Mouse (Mus musculus) neural tube, embryonic 12.5 days (tissue): ENCODE results near the gene Nr2c2ap. TPM values are rescaled to one million over a fixed set of nuclear protein-coding genes. Genes with fewer than 3 reads are reported as not detected.

Source experiments
- ATAC-seq: fragments of 200-750 bp; cut with Nextera tagmentation; 2 replicates; pipeline ENCODE4 v1.8.0; 2017; ENCODE audit warnings: low read depth, mild to moderate bottlenecking, moderate TSS enrichment, moderate library complexity; ENCODE audit not compliant: low FRiP score
- H3K27ac ChIP-seq: fragments of 300-500 bp; sonication (generic); 2 replicates; pipeline ENCODE4 v1.5.1; 2016
- H3K27me3 ChIP-seq: fragments of 300-500 bp; sonication (generic); replicated peaks from 2 replicates; pipeline ENCODE4 v1.6.1; 2016; ENCODE audit warnings: mild to moderate bottlenecking
- H3K36me3 ChIP-seq: fragments of 300-500 bp; sonication (generic); 2 replicates; pipeline ENCODE4 v1.6.1; 2016; ENCODE audit warnings: mild to moderate bottlenecking
- H3K4me1 ChIP-seq: fragments of 300-500 bp; sonication (generic); 2 replicates; pipeline ENCODE4 v1.6.1; 2016
- H3K4me2 ChIP-seq: fragments of 300-500 bp; sonication (generic); replicated peaks from 2 replicates; pipeline ENCODE4 v1.6.1; 2016; ENCODE audit warnings: mild to moderate bottlenecking
- H3K4me3 ChIP-seq: fragments of 300-500 bp; sonication (generic); 2 replicates; pipeline ENCODE4 v1.5.1; 2016
- H3K9ac ChIP-seq: fragments of 300-500 bp; sonication (generic); 2 replicates; pipeline ENCODE4 v1.6.1; 2016; ENCODE audit warnings: mild to moderate bottlenecking
- H3K9me3 ChIP-seq: fragments of 300-500 bp; sonication (generic); 2 replicates; pipeline ENCODE4 v1.6.1; 2016; ENCODE audit warnings: mild to moderate bottlenecking
- WGBS: fragments of 180-500 bp; shearing (Covaris S2); methylation state at CpG from one replicate; pipeline ENCODE4 v1.1.7; 2016; 5-methylcytosine and 5-hydroxymethylcytosine counted together
- microRNA-seq: library from miRNA; unstranded; fragments of <30 nt; microRNA quantifications from one replicate; pipeline ENCODE4, GENCODE M21; 2017
- polyA plus RNA-seq: library from polyadenylated mRNA; unstranded; fragments of >200 nt; fragmentation: Nextera tagmentation; extraction: Ambion mirVana; gene quantifications from 2 replicates; pipeline ENCODE4 v1.2.1, GENCODE M21; 2016

Gene Nr2c2ap
- polyA plus RNA-seq, 1 experiment from 2014 or later: 32.0 TPM

- H3K4me2 ChIP-seq: peak overlapping the region; percentile 61; the same call in 1 of the 2 replicates
- no peaks in the 10 kb centered on the region for H3K9me3 ChIP-seq
- H3K4me3 ChIP-seq: no peak overlapping the region
- 85% methylated on average over 5 of the region's 5 CpGs for whole genome bisulfite sequencing
- peaks cover 20% of the 10 kb centered on the region for H3K4me1 ChIP-seq
- H3K36me3 ChIP-seq: peaks cover 21% of the 10 kb centered on the region
- no peaks in the 10 kb centered on the region for H3K27me3 ChIP-seq
- ATAC-seq: no peak
- H3K27ac ChIP-seq: no peak overlapping the region
- no peak overlapping the region for H3K9ac ChIP-seq
Measured at GRCm38 (mm10) chr8:70173320-70173719, 42.2 kb downstream of the Nr2c2ap start.

DNA sequence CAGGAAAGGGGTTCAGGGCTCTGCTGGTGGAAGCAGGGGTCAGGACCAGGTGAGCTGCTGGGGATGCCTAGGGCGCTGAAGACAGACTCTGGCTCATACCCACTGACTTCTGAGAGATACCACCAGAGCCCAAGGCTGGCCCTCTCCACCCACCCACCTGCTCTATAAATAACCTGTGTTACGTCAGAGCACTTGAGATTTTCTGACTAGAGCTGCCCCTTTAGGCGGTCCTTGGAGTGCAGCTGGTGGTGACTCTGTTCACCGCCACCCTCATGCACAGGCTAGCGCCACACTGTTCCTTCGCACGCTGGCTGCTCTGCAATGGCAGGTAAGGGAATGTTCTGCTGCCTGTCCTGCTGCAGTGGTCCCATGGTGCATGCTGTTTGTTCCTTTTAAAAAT lies 42.9 kb downstream of the Nr2c2ap start:
- Histone ChIP-seq H3K9me3 (no peaks in the 10 kb centered on the region), H3K9ac (0 out of 2 replicates have a peak overlapping the region, but pooled peaks have one; percentile 5), H3K4me1 (peaks cover 20% of the 10 kb centered on the region), H3K36me3 (peaks cover 26% of the 10 kb centered on the region), H3K27me3 (no peaks in the 10 kb centered on the region), H3K27ac (no peak overlapping the region), H3K4me2 (0 out of 2 replicates have a peak overlapping the region, but pooled peaks have one; percentile 22), H3K4me3 (no peak overlapping the region)
- WGBS: 92% methylated on average over 7 of the region's 7 CpGs
- no peak for ATAC-seq

DNA sequence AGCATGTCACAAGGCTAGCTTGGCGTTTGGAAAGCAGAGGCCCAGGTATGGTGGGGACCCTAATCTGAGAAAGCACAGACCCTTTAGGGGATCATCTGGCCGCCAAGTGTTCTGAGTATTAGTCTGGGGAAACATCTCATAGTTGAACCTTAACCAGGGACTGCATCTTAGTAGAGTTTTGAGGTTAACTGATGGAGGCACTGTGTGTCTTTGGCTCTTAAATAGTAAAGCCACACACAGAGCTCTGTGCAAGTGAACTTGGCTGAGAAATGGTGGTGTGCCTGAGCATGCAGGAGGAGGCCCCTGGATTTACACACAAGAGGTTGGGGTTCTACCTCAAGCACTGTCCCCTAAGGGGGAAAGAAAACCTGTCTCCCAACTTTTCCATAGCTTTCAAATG lies 47.1 kb downstream of the Nr2c2ap start:
- no peaks in the 10 kb centered on the region for H3K9me3 ChIP-seq
- peaks cover 13% of the 10 kb centered on the region for H3K4me1 ChIP-seq
- H3K36me3 ChIP-seq: peaks cover 55% of the 10 kb centered on the region
- WGBS: 84% methylated on average over 2 of the region's 2 CpGs
- H3K9ac ChIP-seq: no peak overlapping the region
- no peak overlapping the region for H3K4me2 ChIP-seq
- H3K27ac ChIP-seq: no peak overlapping the region
- no peak overlapping the region for H3K4me3 ChIP-seq
- no peak for ATAC-seq
- H3K27me3 ChIP-seq: no peaks in the 10 kb centered on the region

DNA sequence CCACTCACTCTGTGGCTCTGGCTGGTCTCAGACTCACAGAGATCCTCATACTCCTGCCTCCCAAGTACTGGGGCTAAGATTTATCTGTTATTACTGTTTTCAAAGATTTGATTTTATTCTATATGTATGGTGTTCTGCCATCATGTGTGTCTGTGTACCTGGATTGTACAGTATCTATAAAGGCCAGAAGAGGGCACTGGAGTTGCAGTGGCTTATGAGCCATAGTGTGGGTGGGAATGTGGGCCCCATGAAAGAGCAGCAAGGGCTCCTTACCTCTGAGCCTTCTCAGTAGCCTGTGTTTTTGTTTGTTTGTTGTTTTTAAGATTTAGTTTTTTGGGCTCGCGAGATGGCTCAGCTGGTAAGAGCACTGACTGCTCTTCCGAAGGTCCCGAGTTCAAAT lies 47.9 kb downstream of the Nr2c2ap start:
- H3K27ac ChIP-seq: no peak overlapping the region
- WGBS: 97% methylated on average over 4 of the region's 4 CpGs
- H3K4me2 ChIP-seq: no peak overlapping the region
- no peaks in the 10 kb centered on the region for H3K9me3 ChIP-seq
- peaks cover 59% of the 10 kb centered on the region for H3K36me3 ChIP-seq
- no peak overlapping the region for H3K9ac ChIP-seq
- peaks cover 7% of the 10 kb centered on the region for H3K4me1 ChIP-seq
- H3K4me3 ChIP-seq: no peak overlapping the region
- no peak for ATAC-seq
- H3K27me3 ChIP-seq: no peaks in the 10 kb centered on the region

GRCm38 (mm10) chr8:70181212-70181902 lies 50.2 kb downstream of the Nr2c2ap start:
- no peak overlapping the region for H3K4me3 ChIP-seq
- ATAC-seq: no peak
- no peak overlapping the region for H3K4me2 ChIP-seq
- no peak overlapping the region for H3K27ac ChIP-seq
- 69% methylated on average over 16 of the region's 16 CpGs for WGBS
- H3K27me3 ChIP-seq: no peaks in the 10 kb centered on the region
- H3K36me3 ChIP-seq: peaks cover 53% of the 10 kb centered on the region
- H3K9me3 ChIP-seq: no peaks in the 10 kb centered on the region
- H3K4me1 ChIP-seq: no peaks in the 10 kb centered on the region
- no peak overlapping the region for H3K9ac ChIP-seq

DNA sequence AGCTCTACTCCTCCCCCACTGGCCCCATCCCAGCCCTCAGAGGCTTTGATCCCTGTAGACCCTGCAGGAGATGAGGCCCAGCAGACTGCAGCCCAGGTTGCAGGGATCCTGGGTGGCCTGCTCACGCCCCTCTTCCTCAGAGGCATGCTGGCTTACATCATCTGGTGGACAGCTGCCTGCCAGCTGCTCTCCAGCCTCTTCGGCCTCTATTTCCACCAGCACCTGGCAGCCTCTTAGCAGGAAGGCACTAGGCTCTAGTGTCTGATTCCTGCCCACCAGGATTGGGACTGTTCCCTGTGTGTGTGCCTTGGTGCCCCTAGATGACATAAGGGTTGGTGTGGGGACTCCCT lies 50.7 kb downstream of the Nr2c2ap start:
- H3K9ac ChIP-seq: no peak overlapping the region
- H3K9me3 ChIP-seq: no peaks in the 10 kb centered on the region
- H3K36me3 ChIP-seq: peaks cover 49% of the 10 kb centered on the region
- H3K4me1 ChIP-seq: no peaks in the 10 kb centered on the region
- WGBS: 47% methylated on average over 2 of the region's 2 CpGs
- H3K4me3 ChIP-seq: no peak overlapping the region
- no peak for ATAC-seq
- no peak overlapping the region for H3K27ac ChIP-seq
- H3K4me2 ChIP-seq: no peak overlapping the region
- no peaks in the 10 kb centered on the region for H3K27me3 ChIP-seq

GRCm38 (mm10) chr8:70183194-70183593 lies 52.1 kb downstream of the Nr2c2ap start:
- Histone ChIP-seq H3K4me2 (no peak overlapping the region), H3K27ac (no peak overlapping the region), H3K9ac (no peak overlapping the region), H3K9me3 (no peaks in the 10 kb centered on the region), H3K36me3 (peaks cover 40% of the 10 kb centered on the region), H3K4me3 (no peak overlapping the region), H3K27me3 (no peaks in the 10 kb centered on the region), H3K4me1 (no peaks in the 10 kb centered on the region)
- WGBS: 88% methylated on average over 4 of the region's 4 CpGs
- ATAC-seq: no peak

Small RNA genes lying within 50 kb of the gene (microRNA-seq; reads per million reads assigned to microRNA genes)
- gene Mir7066: 2.4 reads per million, percentile 4 among the genes with 10 or more reads in this experiment

Other genes starting within 250 kb of the Nr2c2ap start
- gene Cilp2, start 243.6 kb upstream of the Nr2c2ap start, polyA plus RNA-seq: 1.4 TPM in 2 replicates
- gene Tssk6, start 229.1 kb upstream of the Nr2c2ap start, polyA plus RNA-seq: 4.1 and 4.3 TPM in 2 replicates
- 162 and 171 TPM in 2 replicates for gene Ndufa13, start 228.8 kb upstream of the Nr2c2ap start, polyA plus RNA-seq
- gene Yjefn3, start 228.6 kb upstream of the Nr2c2ap start, polyA plus RNA-seq: 8.4 and 9.8 TPM in 2 replicates
- 61.3 and 66.9 TPM in 2 replicates for gene Gatad2a, start 134.9 kb upstream of the Nr2c2ap start, polyA plus RNA-seq
- gene Mau2, start 88.6 kb upstream of the Nr2c2ap start, polyA plus RNA-seq: 70.4 and 70.9 TPM in 2 replicates
- 56.4 and 57.0 TPM in 2 replicates for gene Sugp1, start 88.5 kb upstream of the Nr2c2ap start, polyA plus RNA-seq
- gene Tm6sf2, start 58.4 kb upstream of the Nr2c2ap start, polyA plus RNA-seq: 1.2 and 1.7 TPM in 2 replicates
- 0.33 and 0.50 TPM in 2 replicates for gene Hapln4, start 47.9 kb upstream of the Nr2c2ap start, polyA plus RNA-seq
- gene Ncan, start 10.5 kb upstream of the Nr2c2ap start, polyA plus RNA-seq: 88.8 and 93.9 TPM in 2 replicates
- 16.5 and 17.2 TPM in 2 replicates for gene Rfxank, start 7.8 kb downstream of the Nr2c2ap start, polyA plus RNA-seq
- 44.9 and 49.1 TPM in 2 replicates for gene Borcs8, start 8.2 kb downstream of the Nr2c2ap start, polyA plus RNA-seq
- 0.29 and 0.38 TPM in 2 replicates for gene Mef2b, start 8.4 kb downstream of the Nr2c2ap start, polyA plus RNA-seq
- gene Tmem161a, start 41.0 kb downstream of the Nr2c2ap start, polyA plus RNA-seq: 55.7 and 58.6 TPM in 2 replicates
- gene Slc25a42, start 81.0 kb downstream of the Nr2c2ap start, polyA plus RNA-seq: 4.1 and 4.9 TPM in 2 replicates
- gene Sugp2, start 102.9 kb downstream of the Nr2c2ap start, polyA plus RNA-seq: 68.0 and 68.2 TPM in 2 replicates
- 56.1 and 59.9 TPM in 2 replicates for gene Armc6, start 103.1 kb downstream of the Nr2c2ap start, polyA plus RNA-seq
- 94.3 and 99.6 TPM in 2 replicates for gene Homer3, start 151.5 kb downstream of the Nr2c2ap start, polyA plus RNA-seq
- 50.4 and 50.8 TPM in 2 replicates for gene Ddx49, start 171.2 kb downstream of the Nr2c2ap start, polyA plus RNA-seq
- 266 and 267 TPM in 2 replicates for gene Cope, start 171.2 kb downstream of the Nr2c2ap start, polyA plus RNA-seq
- gene Cers1, start 184.4 kb downstream of the Nr2c2ap start, polyA plus RNA-seq: 13.7 and 16.4 TPM in 2 replicates
- 2.3 and 3.9 TPM in 2 replicates for gene Gdf1, start 198.5 kb downstream of the Nr2c2ap start, polyA plus RNA-seq
- gene Upf1, start 221.9 kb downstream of the Nr2c2ap start, polyA plus RNA-seq: 29.4 and 31.3 TPM in 2 replicates
- gene Comp, start 242.2 kb downstream of the Nr2c2ap start, polyA plus RNA-seq: 0.42 and 0.68 TPM in 2 replicates